Mouse (Mus musculus) large intestine, adult 2 months (tissue): ENCODE results near the gene Fgfr2. TPM values are rescaled to one million over a fixed set of nuclear protein-coding genes. Genes with fewer than 3 reads are reported as not detected.

Experiments
- DNase-seq: peaks from one replicate; pipeline ENCODE4 v3.0.0-alpha.2; 2012; ENCODE audit warnings: low read depth, low spot score
- WGBS: fragments of 180-500 bp; shearing (Covaris S2); methylation state at CpG from one replicate; pipeline ENCODE4 v1.1.7; 2018; 5-methylcytosine and 5-hydroxymethylcytosine counted together
- polyA plus RNA-seq: library from polyadenylated mRNA; depleted of rRNA; stranded (reverse); fragments of >200 nt; gene quantifications from 2 replicates; pipeline ENCODE4 v1.2.3, GENCODE M21; 2012

Gene Fgfr2
- polyA plus RNA-seq, 1 experiment: 35.0 TPM

GRCm38 (mm10) chr7:130967901-130968300 is 2155.2 kb downstream of the Fgfr2 start:
- 83% methylated on average over 6 of the region's 6 CpGs for WGBS

GRCm38 (mm10) chr7:130966876-130967275 is 2156.3 kb downstream of the Fgfr2 start:
- 62% methylated on average over 6 of the region's 6 CpGs for WGBS
- no peak for DNase-seq

More at GRCm38 (mm10) chr7:130967901-130968300, 2155.2 kb downstream of the Fgfr2 start:
- no peak for DNase-seq

- 58% methylated on average over 5 of the region's 5 CpGs for WGBS
- DNase-seq: no peak
Measured at GRCm38 (mm10) chr7:130966451-130966850, 2156.7 kb downstream of the Fgfr2 start.

DNA sequence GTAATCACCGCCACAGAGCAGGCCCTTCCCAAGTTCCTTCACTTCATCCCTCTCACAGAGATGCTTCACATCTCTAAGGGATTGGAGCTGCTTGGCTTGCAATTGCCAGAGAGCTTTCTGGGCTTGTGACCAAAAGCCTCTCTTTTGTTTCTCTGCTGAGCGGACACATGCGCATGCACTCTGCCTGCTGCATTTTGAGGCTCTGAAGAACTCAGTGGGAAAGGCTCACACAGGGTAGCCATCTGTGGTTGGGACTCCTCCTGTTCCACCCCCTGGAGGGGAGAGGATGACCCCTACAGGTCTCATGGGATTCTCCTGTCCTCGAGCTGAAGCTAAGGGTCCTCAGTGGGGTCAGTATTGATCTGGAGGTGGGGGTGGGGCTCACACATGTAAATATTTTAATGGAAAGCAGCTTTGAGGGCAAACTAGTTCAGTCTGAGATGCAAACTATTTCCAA is 2157.2 kb downstream of the Fgfr2 start:
- DNase-seq: no peak
- WGBS: 52% methylated on average over 4 of the region's 4 CpGs

- DNase-seq: no peak
- 86% methylated on average over 4 of the region's 4 CpGs for WGBS
Measured at GRCm38 (mm10) chr7:130965396-130965795, 2157.8 kb downstream of the Fgfr2 start.

- 35% methylated on average over 5 of the region's 5 CpGs for WGBS
- no peak for DNase-seq
Measured at GRCm38 (mm10) chr7:130964686-130965085, 2158.5 kb downstream of the Fgfr2 start.

DNA sequence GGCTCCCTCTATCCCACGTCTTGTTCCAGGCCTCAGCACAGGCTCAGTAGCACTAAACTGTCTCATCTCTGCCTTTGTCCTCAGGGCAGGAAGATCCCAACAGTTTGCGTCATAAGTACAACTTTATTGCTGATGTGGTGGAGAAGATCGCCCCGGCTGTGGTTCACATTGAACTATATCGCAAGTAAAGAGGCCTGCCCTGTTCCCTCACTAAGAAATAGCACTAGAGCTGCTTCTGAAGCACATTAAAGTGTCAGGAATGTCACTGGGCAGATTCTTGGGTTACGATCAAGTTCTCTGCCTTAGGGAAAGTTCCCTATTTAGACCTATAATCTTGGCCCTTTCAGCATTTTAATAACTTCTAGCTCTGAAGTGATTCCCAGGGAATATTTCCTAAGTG is 2161.7 kb downstream of the Fgfr2 start:
- 66% methylated on average over 6 of the region's 6 CpGs for WGBS
- DNase-seq: no peak

DNA sequence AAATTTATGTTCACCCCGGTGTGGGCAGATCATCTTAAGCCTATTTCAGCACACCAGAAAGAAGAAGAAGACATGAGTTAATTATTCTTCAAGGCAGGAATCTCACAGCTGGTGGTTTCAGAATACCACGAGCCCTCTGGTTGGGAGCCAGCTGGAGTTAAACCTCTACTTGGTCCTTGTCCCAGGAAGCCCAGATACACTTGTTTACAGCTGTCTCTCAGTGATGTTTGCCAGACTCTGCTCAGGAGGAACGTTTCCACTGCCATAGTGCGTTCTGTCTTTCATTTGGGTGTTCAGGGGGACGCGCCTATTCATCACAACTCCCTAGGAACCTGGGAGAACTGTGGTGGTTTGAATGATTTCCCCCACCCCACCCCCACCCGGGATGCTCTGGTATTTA is 2163.3 kb downstream of the Fgfr2 start:
- no peak for DNase-seq
- 23% methylated on average over 7 of the region's 7 CpGs for WGBS

- DNase-seq: no peak
- 81% methylated on average over 7 of the region's 7 CpGs for WGBS
Measured at GRCm38 (mm10) chr7:130958551-130958950, 2164.6 kb downstream of the Fgfr2 start.

GRCm38 (mm10) chr7:130954177-130954601 is 2169.0 kb downstream of the Fgfr2 start:
- no peak for DNase-seq
- 84% methylated on average over 10 of the region's 10 CpGs for WGBS

- DNase-seq: no peak
- 92% methylated on average over 10 of the region's 10 CpGs for WGBS
Measured at GRCm38 (mm10) chr7:130953376-130953775, 2169.8 kb downstream of the Fgfr2 start.

GRCm38 (mm10) chr7:130951004-130951403 is 2172.1 kb downstream of the Fgfr2 start:
- WGBS: 83% methylated on average over 5 of the region's 5 CpGs
- no peak for DNase-seq

- no peak for DNase-seq
- WGBS: 89% methylated on average over 7 of the region's 7 CpGs
Measured at GRCm38 (mm10) chr7:130950482-130950881, 2172.7 kb downstream of the Fgfr2 start.

DNA sequence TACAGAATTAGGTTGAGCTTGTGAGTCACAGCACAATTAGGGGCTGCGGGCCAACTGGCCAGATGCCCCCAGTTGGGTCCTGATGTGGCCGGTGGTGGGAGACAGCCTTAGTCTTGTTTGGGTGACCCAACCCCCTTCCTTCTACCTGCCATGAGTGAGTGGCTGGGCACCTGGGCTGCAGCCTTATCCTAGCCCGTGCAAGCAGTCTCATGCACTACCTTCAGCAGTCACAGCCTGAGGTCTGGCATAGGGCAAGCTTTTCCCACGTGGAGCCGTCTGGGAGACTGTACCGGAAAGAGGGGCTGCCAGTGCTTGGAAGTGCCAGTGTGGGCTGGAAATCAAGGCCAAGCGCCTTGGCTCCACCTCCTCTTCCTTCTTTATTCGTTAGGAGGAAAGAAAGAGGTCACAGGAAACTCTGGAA is 2173.8 kb downstream of the Fgfr2 start:
- no peak for DNase-seq
- 43% methylated on average over 8 of the region's 8 CpGs for WGBS

DNA sequence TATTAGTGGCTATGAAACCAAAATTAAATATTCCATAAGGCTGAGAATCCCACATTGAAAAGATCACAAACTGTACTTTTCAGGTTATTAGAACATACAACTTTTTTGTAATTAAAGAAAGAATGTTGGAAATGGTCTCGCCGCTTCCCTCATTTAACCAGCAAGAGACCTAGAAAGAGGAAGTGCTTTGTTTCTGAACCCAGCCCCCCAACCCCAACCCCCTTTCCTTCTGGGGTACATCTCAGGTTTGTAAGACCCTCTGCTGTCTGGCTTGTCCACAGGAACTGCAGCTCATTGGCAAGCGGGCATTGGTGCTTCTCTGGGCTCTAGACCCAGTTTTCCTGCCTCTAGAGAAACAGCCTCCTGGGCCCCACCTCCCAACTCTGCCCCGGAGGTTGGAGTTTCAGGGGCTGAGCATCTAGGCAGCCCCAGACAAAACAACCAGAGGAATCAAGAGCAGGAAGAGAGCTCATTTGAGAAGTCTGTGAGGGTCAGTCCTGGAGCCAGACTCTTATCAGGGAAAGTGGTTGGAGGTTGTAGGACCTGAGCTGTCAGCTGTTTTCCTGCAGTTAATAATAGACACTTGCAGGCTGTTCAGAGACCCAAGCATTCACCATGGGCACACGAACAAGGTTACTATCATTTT is 2174.5 kb downstream of the Fgfr2 start:
- WGBS: 53% methylated on average over 5 of the region's 5 CpGs
- DNase-seq: no peak

DNA sequence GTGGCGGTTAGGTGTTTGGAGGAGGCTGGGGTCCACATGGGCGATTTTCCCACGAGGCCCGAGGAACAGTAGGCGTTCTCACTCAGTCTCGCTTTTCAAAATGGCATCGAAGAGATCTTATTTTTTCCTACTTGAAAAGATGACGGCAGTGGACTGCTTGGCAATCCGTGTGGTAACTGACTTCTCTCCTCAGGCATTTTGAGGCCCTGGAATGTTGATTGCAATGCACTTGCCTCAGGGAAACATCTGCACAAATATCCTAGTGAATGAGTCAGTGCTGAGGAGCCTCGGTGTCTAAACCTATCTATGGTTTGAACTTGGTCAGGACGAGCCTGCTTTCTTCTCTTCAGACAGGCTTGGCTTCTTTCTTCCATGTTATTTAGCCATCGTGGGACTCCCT is 2176.8 kb downstream of the Fgfr2 start:
- 80% methylated on average over 12 of the region's 12 CpGs for WGBS

GRCm38 (mm10) chr7:130945730-130946129 is 2177.4 kb downstream of the Fgfr2 start:
- DNase-seq: no peak
- WGBS: 91% methylated on average over 3 of the region's 3 CpGs

More for the DNA sequence above, 2176.8 kb downstream of the Fgfr2 start:
- DNase-seq: no peak

DNA sequence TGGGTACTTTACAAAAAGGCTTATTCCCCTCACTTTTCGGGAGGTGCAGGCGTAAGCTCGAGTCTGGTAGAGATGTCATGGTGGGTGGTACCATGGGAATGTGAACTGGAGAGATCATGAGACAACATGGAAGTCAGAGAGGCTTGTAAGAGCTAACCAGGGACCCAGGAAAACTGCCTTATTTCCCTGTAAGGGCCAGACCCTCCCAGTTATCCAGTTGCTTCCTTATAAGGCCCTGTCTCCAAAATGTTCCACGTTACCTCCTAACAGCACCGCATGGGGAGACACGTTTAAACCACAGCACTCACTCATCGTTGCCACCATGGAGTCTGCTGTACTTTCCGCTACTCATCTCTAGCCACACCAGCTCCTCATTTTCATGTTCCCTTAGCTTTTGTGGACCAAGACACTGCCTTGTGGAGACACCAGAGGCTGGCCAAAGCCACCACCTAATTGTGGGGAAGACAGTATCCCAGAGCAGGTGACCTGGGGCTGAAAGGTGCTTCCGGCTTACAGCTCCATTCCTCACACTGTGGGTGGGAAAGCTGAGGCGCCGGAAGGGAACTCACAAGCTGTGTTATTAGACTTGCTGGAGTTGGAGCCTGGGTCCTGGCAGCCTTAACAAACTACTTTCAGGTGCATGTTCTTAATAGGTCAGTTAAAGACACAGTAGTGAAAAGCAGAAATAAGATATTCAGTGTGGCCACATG is 2178.2 kb downstream of the Fgfr2 start:
- no peak for DNase-seq
- 87% methylated on average over 11 of the region's 11 CpGs for WGBS

DNA sequence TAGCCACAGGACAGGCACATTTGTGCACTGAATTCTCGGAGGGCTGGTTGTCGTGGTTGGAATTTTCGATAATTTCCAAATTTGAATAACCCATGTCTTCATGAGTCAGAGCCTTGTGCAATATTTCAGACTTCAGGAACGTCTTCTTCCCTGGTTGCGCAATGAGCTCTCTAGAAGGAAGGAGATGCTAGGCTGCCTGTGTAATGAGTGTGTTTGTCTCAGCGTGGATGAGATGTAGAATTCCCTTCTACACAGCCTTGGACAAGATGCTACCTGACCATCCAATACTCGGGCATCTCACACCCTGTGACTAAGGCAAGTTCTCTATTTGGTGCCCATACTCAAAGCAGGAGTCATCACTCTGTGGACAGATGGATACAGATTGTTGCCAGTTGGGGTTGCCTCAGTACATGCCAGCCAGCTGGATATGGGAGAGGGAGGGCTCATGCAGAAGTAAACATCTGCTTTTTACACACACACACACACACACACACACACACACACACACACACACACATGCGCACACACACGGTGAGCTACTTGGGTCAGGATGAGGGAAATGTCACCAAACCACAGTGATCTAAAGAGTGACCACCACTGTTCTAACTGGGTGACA is 2179.8 kb downstream of the Fgfr2 start:
- DNase-seq: no peak
- 57% methylated on average over 9 of the region's 9 CpGs for WGBS

DNA sequence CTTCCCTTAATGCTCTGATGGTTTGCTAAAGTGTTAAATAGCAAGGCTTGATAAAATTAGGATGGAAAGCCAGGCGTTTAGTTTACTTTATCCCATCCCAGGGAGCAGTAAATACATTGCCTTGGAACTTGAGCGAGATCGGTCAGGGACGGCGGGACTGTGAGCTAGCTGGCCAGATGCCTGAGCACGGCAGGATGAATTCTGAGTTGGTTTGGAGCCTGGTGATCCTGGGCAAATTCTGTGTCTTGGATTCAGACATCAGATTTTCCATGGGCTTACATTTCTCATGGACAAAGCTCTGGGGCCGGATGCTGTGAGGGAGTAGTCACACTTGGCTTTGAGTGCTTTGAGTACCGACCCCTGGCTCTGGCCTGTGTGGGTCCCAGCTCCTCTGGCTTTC is 2182.4 kb downstream of the Fgfr2 start:
- no peak for DNase-seq
- 56% methylated on average over 8 of the region's 8 CpGs for WGBS

DNA sequence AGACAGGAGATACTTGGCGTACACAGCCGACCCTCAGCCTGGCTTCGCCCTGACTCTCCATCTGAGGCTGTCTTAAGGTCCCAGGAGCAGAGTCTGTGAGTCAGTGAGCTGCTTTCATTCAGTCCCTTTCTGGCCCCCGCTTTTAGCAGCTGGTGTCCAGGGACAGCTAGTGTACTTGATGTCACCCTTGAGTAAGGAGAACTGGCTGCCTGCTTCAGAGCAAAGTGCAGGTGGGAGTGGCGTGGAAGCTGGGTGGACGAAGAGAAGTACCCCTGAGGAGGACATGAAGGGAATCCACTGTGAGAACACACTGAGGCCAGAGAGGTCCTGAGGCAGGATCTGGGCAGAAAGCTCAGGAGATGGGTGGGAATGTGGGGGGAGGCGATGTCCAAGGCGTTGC is 2184.3 kb downstream of the Fgfr2 start:
- no peak for DNase-seq
- WGBS: 73% methylated on average over 8 of the region's 8 CpGs
